In genomic region chr6:16898251-16898862, GRCm38 (mm10) we compare ENCODE assay signal across 23 mouse cellular contexts. TPM values are rescaled to one million over a fixed set of nuclear protein-coding genes. Genes with fewer than 3 reads are reported as not detected.
DNase-seq lines count a peak whose midpoint lies in the region; ATAC-seq and TF ChIP-seq lines count a peak whose summit lies in the region.
"Had no signal": no experiment of that assay in that cellular context is flagged by ENCODE, and none has a peak within 500 bp of the region (broad histone marks: within the 10 kb centered on the region; RNA-seq: fewer than 3 reads in every experiment).

Gene Tfec (minus strand): TSS chr6:16898441.

- ATAC-seq in liver, embryonic 11.5 days (replicated peaks; ENCODE audit: low FRiP score) = no peak
- ATAC-seq in hematopoietic stem cell, adult 5-6 weeks (replicated peaks in 1 of 2; ENCODE audit: insufficient read depth in 1 of 2, low FRiP score in 2 of 2, low TSS enrichment in 1 of 2, low read depth in 1 of 2, poor library complexity in 2 of 2, severe bottlenecking in 2 of 2) = peak; percentile 61 to 72
- ATAC-seq: forebrain, embryonic 13.5 days; hindbrain, postnatal 0 days had no signal

- no peaks in the 10 kb centered on the region for H3K9me3 ChIP-seq in liver, embryonic 11.5 days (ENCODE audit: control insufficient read depth, low read length)
- H3K9me3 ChIP-seq: forebrain, embryonic 13.5 days; midbrain, embryonic 10.5 days; neural tube, embryonic 12.5 days had no signal

- TF ChIP-seq CTCF in liver, adult 2 months (IDR thresholded peaks at IDR 0.05; ENCODE audit: low read depth, low read length) = no peak
- TF ChIP-seq CTCF in bone marrow, adult 2 months (IDR thresholded peaks at IDR 0.05; ENCODE audit: control insufficient read depth, insufficient read depth, low read length) = no peak
- TF ChIP-seq CTCF in cerebellum, adult 2 months (IDR thresholded peaks at IDR 0.05; ENCODE audit: borderline replicate concordance, insufficient read depth, low read depth, low read length) = no peak

- no peaks in the 10 kb centered on the region for H3K4me1 ChIP-seq in liver, adult 2 months (ENCODE audit: control insufficient read depth, insufficient read depth, low read length)
- H3K4me1 ChIP-seq in liver, embryonic 11.5 days (replicated peaks; ENCODE audit: control insufficient read depth, insufficient read depth, low read length) = no peaks in the 10 kb centered on the region
- H3K4me1 ChIP-seq in bone marrow, adult 2 months (ENCODE audit: control insufficient read depth, insufficient read depth, low read length) = no peaks in the 10 kb centered on the region
- H3K4me1 ChIP-seq in cerebellum, adult 2 months (ENCODE audit: control insufficient read depth, insufficient read depth, low read length) = no peaks in the 10 kb centered on the region
- H3K4me1 ChIP-seq: forebrain, embryonic 13.5 days; midbrain, embryonic 10.5 days; neural tube, embryonic 12.5 days had no signal

- WGBS in liver, adult 2 months = 73% methylated on average over 7 of the region's 7 CpGs
- WGBS in liver, embryonic 11.5 days = 46% methylated on average over 7 of the region's 7 CpGs
- WGBS in bone marrow, adult 2 months = 15% methylated on average over 7 of the region's 7 CpGs
- WGBS in macrophage (ENCODE audit: missing documents) = 4% methylated on average over 7 of the region's 7 CpGs
- 91% methylated on average over 7 of the region's 7 CpGs for WGBS in cerebellum, adult 2 months

- no peaks in the 10 kb centered on the region for H3K36me3 ChIP-seq in liver, adult 2 months (ENCODE audit: control insufficient read depth, insufficient read depth, low read length)
- no peaks in the 10 kb centered on the region for H3K36me3 ChIP-seq in liver, embryonic 11.5 days (ENCODE audit: control insufficient read depth, insufficient read depth, low read length)
- H3K36me3 ChIP-seq in macrophage (ENCODE audit: inconsistent target) = no peaks in the 10 kb centered on the region
- H3K36me3 ChIP-seq: midbrain, embryonic 10.5 days; neural tube, embryonic 12.5 days had no signal

- H3K27ac ChIP-seq in liver, adult 2 months (replicated peaks; ENCODE audit: insufficient read depth, low read depth, low read length) = peak within 1 kb of the TSS; percentile 58; the same call in 1 of the 2 replicates
- H3K27ac ChIP-seq in liver, embryonic 11.5 days (ENCODE audit: low read depth, low read length) = no peak within 1 kb of the TSS
- no peak within 1 kb of the TSS for H3K27ac ChIP-seq in bone marrow, adult 2 months (ENCODE audit: control insufficient read depth, insufficient read depth, low read depth, low read length, poor library complexity)
- H3K27ac ChIP-seq in macrophage = peak within 1 kb of the TSS; percentile 84
- no peak within 1 kb of the TSS for H3K27ac ChIP-seq in cerebellum, adult 2 months (ENCODE audit: insufficient read depth, low read length)
- H3K27ac ChIP-seq: forebrain, embryonic 13.5 days; hindbrain, postnatal 0 days; midbrain, embryonic 10.5 days; neural tube, embryonic 12.5 days had no signal

- no peaks in the 10 kb centered on the region for H3K79me2 ChIP-seq in liver, adult 2 months (ENCODE audit: control insufficient read depth, insufficient read depth, low read length)
- H3K79me2 ChIP-seq in macrophage (ENCODE audit: inconsistent target) = peaks cover 49% of the 10 kb centered on the region

- peak within 1 kb of the TSS; percentile 65 for H3K4me3 ChIP-seq in liver, adult 2 months (ENCODE audit: insufficient read depth, low read depth, low read length)
- no peak within 1 kb of the TSS for H3K4me3 ChIP-seq in liver, embryonic 11.5 days (ENCODE audit: low read depth, low read length)
- H3K4me3 ChIP-seq in bone marrow, adult 2 months (replicated peaks; ENCODE audit: control insufficient read depth, low read depth, low read length) = peak within 1 kb of the TSS; percentile 36
- H3K4me3 ChIP-seq in macrophage (ENCODE audit: inconsistent target) = peak within 1 kb of the TSS; percentile 51
- no peak within 1 kb of the TSS for H3K4me3 ChIP-seq in cerebellum, adult 2 months (replicated peaks; ENCODE audit: insufficient read depth, low read depth, low read length)
- H3K4me3 ChIP-seq: forebrain, embryonic 13.5 days; midbrain, embryonic 10.5 days; neural tube, embryonic 12.5 days had no signal

- H3K4me2 ChIP-seq in liver, embryonic 11.5 days = no peak within 1 kb of the TSS
- H3K4me2 ChIP-seq: forebrain, embryonic 13.5 days; neural tube, embryonic 12.5 days had no signal

- DNase-seq in liver, adult 2 months (ENCODE audit: extremely low read depth, low read depth, low spot score) = peak; percentile 32
- DNase-seq in liver, embryonic 11.5 days (ENCODE audit: low spot score) = no peak
- no peak for DNase-seq in spleen, postnatal 14 days (ENCODE audit: low spot score in 2 of 2)
- no peak for DNase-seq in cerebellum, adult 2 months
- DNase-seq in ovary, postnatal 36 days (ENCODE audit: low spot score) = no peak
- DNase-seq: adrenal gland, postnatal 10 days; B cell, adult 2 months; cerebellum, adult 9-11 months; embryo, embryonic 11 days; heart, postnatal 4 days; lung, adult 18-20 months; right cerebral cortex, postnatal 25 days; thymus, postnatal 4 days had no signal

- no peaks in the 10 kb centered on the region for H3K27me3 ChIP-seq in liver, adult 2 months (ENCODE audit: control insufficient read depth, insufficient read depth, low read length)
- H3K27me3 ChIP-seq in liver, embryonic 11.5 days (replicated peaks; ENCODE audit: control insufficient read depth, insufficient read depth, low read length) = no peaks in the 10 kb centered on the region
- no peaks in the 10 kb centered on the region for H3K27me3 ChIP-seq in cerebellum, adult 2 months (ENCODE audit: control insufficient read depth, insufficient read depth, low read length)
- H3K27me3 ChIP-seq: forebrain, embryonic 13.5 days; neural tube, embryonic 12.5 days had no signal

- TF ChIP-seq POLR2A in liver, adult 2 months (IDR thresholded peaks at IDR 0.05; ENCODE audit: extremely low read depth, insufficient read depth, low read length) = no peak
- TF ChIP-seq POLR2A in bone marrow, adult 2 months (IDR thresholded peaks at IDR 0.05; ENCODE audit: borderline replicate concordance, control insufficient read depth, low read depth, low read length) = no peak
- TF ChIP-seq POLR2A in cerebellum, adult 2 months (IDR thresholded peaks at IDR 0.05; ENCODE audit: borderline replicate concordance, insufficient read depth, low read length) = no peak

- peak within 1 kb of the TSS; percentile 70 for H3K9ac ChIP-seq in liver, adult 2 months (ENCODE audit: low read depth, low read length)
- no peak within 1 kb of the TSS for H3K9ac ChIP-seq in liver, embryonic 11.5 days (ENCODE audit: low read depth, low read length)
- H3K9ac ChIP-seq: forebrain, embryonic 13.5 days; neural tube, embryonic 12.5 days had no signal

RNA-seq across cellular contexts. Expression of gene Tfec, which starts in this region (rescaled TPM):
- 5.5 and 6.6 TPM in 2 replicates for total RNA-seq in liver, adult 2 months (2014; rRNA removed)
- polyA plus RNA-seq in liver, adult 2 months (2012; rRNA removed) = 0.55 and 0.99 TPM in 2 replicates
- 4.4 and 5.3 TPM in 2 replicates for polyA plus RNA-seq in liver, embryonic 11.5 days (2014; fragmentation: Nextera tagmentation; extraction: Ambion mirVana)
- 4.3 and 8.2 TPM in 2 replicates for polyA plus RNA-seq in bone marrow, adult 2 months (2011; ENCODE audit: insufficient read depth, insufficient read length, low replicate concordance, missing spikeins)
- 25.2 and 32.2 TPM in 2 replicates for total RNA-seq in hematopoietic stem cell, adult 5-6 weeks (2017)
- 1,000 to 10,000 TPM in 5 of 26 experiments, 100 to 1,000 TPM in 20, 10 to 100 TPM in 1; 95.3 to 2,772 (median 187) TPM for total RNA-seq in macrophage (2018; cell fraction: chromatin; rRNA removed)
- 100 to 1,000 TPM in 6 of 26 experiments, 10 to 100 TPM in 20; 23.4 to 258 (median 41.3) TPM for total RNA-seq in macrophage (2018; cell fraction: cytosol; rRNA removed)
- total RNA-seq in macrophage (2018; cell fraction: nucleus; rRNA removed) = 1,000 to 10,000 TPM in 3 of 26 experiments, 100 to 1,000 TPM in 17, 10 to 100 TPM in 6; 54.9 to 1,374 (median 196) TPM
- 28.9 to 54.2 TPM (median 42.6 TPM) in 3 replicates for polyA plus RNA-seq in macrophage (2018)
- 0.14 TPM in 1 of 2 replicates, not detected in the other for polyA plus RNA-seq in cerebellum, adult 2 months (2012; rRNA removed)
- total RNA-seq: layer of hippocampus, postnatal 25 days; monocyte, adult 5-6 weeks had no signal
- polyA plus RNA-seq: hindbrain, postnatal 0 days; testis, adult 2 months had no signal

Comparison
In these comparisons a context has a peak if more than half of its experiments do, and no peak if none do; other contexts are left out.
1. H3K27ac ChIP-seq: peak in liver, adult 2 months (single experiment) and macrophage (single experiment); none in liver, embryonic 11.5 days (single experiment), bone marrow, adult 2 months (single experiment) and cerebellum, adult 2 months (single experiment).
2. H3K4me3 ChIP-seq: peak in liver, adult 2 months (single experiment), bone marrow, adult 2 months (single experiment) and macrophage (single experiment); none in liver, embryonic 11.5 days (single experiment) and cerebellum, adult 2 months (single experiment).